Mouse (Mus musculus): ENCODE results near the gene Trib2.

Gene Trib2

GRCm38 (mm10) chr12:15803936-15804438 lies 12.7 kb downstream of the Trib2 start:
- TF ChIP-seq GATA4 (IDR thresholded peaks at IDR 0.05; ENCODE audit: insufficient replicate concordance, low read length) = no peak

GRCm38 (mm10) chr12:15801571-15801930 lies 15.2 kb downstream of the Trib2 start:
- TF ChIP-seq GATA4 (IDR thresholded peaks at IDR 0.05; ENCODE audit: insufficient replicate concordance, low read length) = no peak

- TF ChIP-seq GATA4 (IDR thresholded peaks at IDR 0.05; ENCODE audit: insufficient replicate concordance, low read length) = no peak
Measured at GRCm38 (mm10) chr12:15800914-15801570, 15.7 kb downstream of the Trib2 start.

GRCm38 (mm10) chr12:15800196-15800913 lies 16.4 kb downstream of the Trib2 start:
- peak; percentile 81; the same call in 1 of the 2 replicates for TF ChIP-seq GATA4 (IDR thresholded peaks at IDR 0.05; ENCODE audit: insufficient replicate concordance, low read length)

GRCm38 (mm10) chr12:15798019-15798418 lies 18.7 kb downstream of the Trib2 start:
- peak; percentile 97 for TF ChIP-seq GATA4 (IDR thresholded peaks at IDR 0.05; ENCODE audit: insufficient replicate concordance, low read length)

GRCm38 (mm10) chr12:15795886-15796285 lies 20.8 kb downstream of the Trib2 start:
- no peak for TF ChIP-seq GATA4 (IDR thresholded peaks at IDR 0.05; ENCODE audit: insufficient replicate concordance, low read length)

GRCm38 (mm10) chr12:15793336-15793735 lies 23.4 kb downstream of the Trib2 start:
- TF ChIP-seq GATA4 (IDR thresholded peaks at IDR 0.05; ENCODE audit: insufficient replicate concordance, low read length) = no peak

GRCm38 (mm10) chr12:15790181-15790580 lies 26.5 kb downstream of the Trib2 start:
- no peak for TF ChIP-seq GATA4 (IDR thresholded peaks at IDR 0.05; ENCODE audit: insufficient replicate concordance, low read length)

- no peak; the same call in 1 of the 2 replicates for TF ChIP-seq GATA4 (IDR thresholded peaks at IDR 0.05; ENCODE audit: insufficient replicate concordance, low read length)
Measured at GRCm38 (mm10) chr12:15777047-15777446, 39.7 kb downstream of the Trib2 start.

GRCm38 (mm10) chr12:15771686-15772085 lies 45.0 kb downstream of the Trib2 start:
- no peak for TF ChIP-seq GATA4 (IDR thresholded peaks at IDR 0.05; ENCODE audit: insufficient replicate concordance, low read length)

GRCm38 (mm10) chr12:15768536-15768935 lies 48.2 kb downstream of the Trib2 start:
- TF ChIP-seq GATA4 (IDR thresholded peaks at IDR 0.05; ENCODE audit: insufficient replicate concordance, low read length) = no peak

- no peak for TF ChIP-seq GATA4 (IDR thresholded peaks at IDR 0.05; ENCODE audit: insufficient replicate concordance, low read length)
Measured at GRCm38 (mm10) chr12:15765996-15766395, 50.7 kb downstream of the Trib2 start.

GRCm38 (mm10) chr12:15765238-15765637 lies 51.5 kb downstream of the Trib2 start:
- TF ChIP-seq GATA4 (IDR thresholded peaks at IDR 0.05; ENCODE audit: insufficient replicate concordance, low read length) = no peak

GRCm38 (mm10) chr12:15761453-15762116 lies 55.1 kb downstream of the Trib2 start:
- no peak for TF ChIP-seq GATA4 (IDR thresholded peaks at IDR 0.05; ENCODE audit: insufficient replicate concordance, low read length)

- no peak for TF ChIP-seq GATA4 (IDR thresholded peaks at IDR 0.05; ENCODE audit: insufficient replicate concordance, low read length)
Measured at GRCm38 (mm10) chr12:15760684-15761083, 56.0 kb downstream of the Trib2 start.

GRCm38 (mm10) chr12:15758866-15759265 lies 57.9 kb downstream of the Trib2 start:
- TF ChIP-seq GATA4 (IDR thresholded peaks at IDR 0.05; ENCODE audit: insufficient replicate concordance, low read length) = no peak

All from liver, adult (tissue).